Mouse (Mus musculus): Measurements from ENCODE around the gene Shisal2a. TPM values are rescaled to one million over a fixed set of nuclear protein-coding genes. Genes with fewer than 3 reads are reported as not detected.

Shisal2a gene
- polyA plus RNA-seq, 1 experiment from 2014 or later = 8.6 TPM

DNA sequence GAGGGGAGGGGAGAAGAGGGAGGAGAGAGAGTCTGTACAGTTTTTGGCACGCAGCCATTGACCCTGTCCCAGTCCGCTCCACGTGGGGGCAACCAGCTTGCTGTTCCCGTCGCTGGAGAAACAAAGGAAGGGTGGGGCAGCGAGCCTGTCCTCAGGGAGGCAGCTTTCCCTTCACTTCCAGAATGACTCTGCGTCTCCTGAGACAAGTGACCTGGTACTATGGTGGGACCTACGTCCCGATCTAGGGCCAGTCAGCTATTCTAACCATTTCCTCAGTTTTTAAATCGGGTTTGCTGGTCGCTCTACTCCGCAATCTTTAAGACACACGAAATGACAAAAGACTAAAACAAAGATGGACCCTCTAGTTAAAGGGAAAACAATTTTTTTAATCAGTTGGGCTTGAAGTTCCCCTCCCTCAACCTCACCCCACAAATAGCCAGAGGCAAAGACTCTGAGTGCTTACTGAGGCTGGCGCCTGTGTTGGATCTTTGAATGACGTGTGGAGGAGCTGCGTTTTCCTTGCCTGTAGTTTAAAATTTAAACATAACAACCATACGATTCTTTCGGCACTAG is 4.6 kb upstream of the Shisal2a start:
- H3K4me1 ChIP-seq (ENCODE audit: control insufficient read depth, insufficient read depth, low read length) = peaks cover 6% of the 10 kb centered on the region
- no peaks in the 10 kb centered on the region for H3K36me3 ChIP-seq (ENCODE audit: control insufficient read depth, insufficient read depth, low read length)
- no peaks in the 10 kb centered on the region for H3K27me3 ChIP-seq (ENCODE audit: control insufficient read depth, insufficient read depth, low read length)
- peak; percentile 61; the same call in 1 of the 2 replicates for ATAC-seq (ENCODE audit: insufficient number of reproducible peaks, low FRiP score, low TSS enrichment, low read depth)
- H3K9me3 ChIP-seq (ENCODE audit: control insufficient read depth, low read length) = no peaks in the 10 kb centered on the region
- DNase-seq (ENCODE audit: low spot score) = peak; percentile 83
- WGBS = 5% methylated on average over 18 of the region's 18 CpGs
- H3K9ac ChIP-seq (ENCODE audit: low read length) = peak overlapping the region; percentile 64
- 0 out of 2 replicates have a peak overlapping the region, but pooled peaks have one; percentile 16 for H3K4me3 ChIP-seq (ENCODE audit: low read depth, low read length)
- H3K4me2 ChIP-seq (ENCODE audit: low read depth, severe bottlenecking) = peak overlapping the region; percentile 43
- H3K27ac ChIP-seq (replicated peaks; ENCODE audit: low read depth, low read length) = peak overlapping the region; percentile 75

GRCm38 (mm10) chr4:108387106-108387505 is 4.0 kb upstream of the Shisal2a start:
- no peak for DNase-seq (ENCODE audit: low spot score)
- H3K4me1 ChIP-seq (ENCODE audit: control insufficient read depth, insufficient read depth, low read length) = peaks cover 6% of the 10 kb centered on the region
- H3K9me3 ChIP-seq (ENCODE audit: control insufficient read depth, low read length) = no peaks in the 10 kb centered on the region
- 41% methylated on average over 4 of the region's 4 CpGs for WGBS
- H3K27me3 ChIP-seq (ENCODE audit: control insufficient read depth, insufficient read depth, low read length) = no peaks in the 10 kb centered on the region
- peak overlapping the region; percentile 75 for H3K27ac ChIP-seq (replicated peaks; ENCODE audit: low read depth, low read length)
- H3K4me2 ChIP-seq (ENCODE audit: low read depth, severe bottlenecking) = no peak overlapping the region
- 0 out of 2 replicates have a peak, but pooled peaks have one; percentile 44 for ATAC-seq (ENCODE audit: insufficient number of reproducible peaks, low FRiP score, low TSS enrichment, low read depth)
- H3K9ac ChIP-seq (ENCODE audit: low read length) = no peak overlapping the region
- no peaks in the 10 kb centered on the region for H3K36me3 ChIP-seq (ENCODE audit: control insufficient read depth, insufficient read depth, low read length)
- no peak overlapping the region for H3K4me3 ChIP-seq (ENCODE audit: low read depth, low read length)

DNA sequence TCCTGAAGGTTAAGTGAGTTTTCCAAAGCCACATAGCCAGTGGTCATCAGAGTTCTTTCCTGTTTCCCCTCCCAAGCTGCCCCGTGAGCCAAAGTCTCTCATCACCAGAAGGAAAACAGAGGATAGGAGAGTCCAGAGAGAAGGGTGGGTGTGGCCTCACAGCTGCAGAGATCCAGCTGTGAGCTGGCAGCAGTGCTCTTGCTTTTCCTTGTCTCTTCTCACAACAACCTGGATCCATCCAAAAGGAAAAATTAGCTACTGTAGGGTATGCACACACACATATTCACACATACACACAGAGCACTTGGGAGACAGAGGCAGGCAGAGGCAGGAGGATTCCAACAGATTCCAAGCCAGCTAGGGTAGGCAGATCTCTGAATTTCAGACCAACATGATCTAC is 2.9 kb upstream of the Shisal2a start:
- no peaks in the 10 kb centered on the region for H3K9me3 ChIP-seq (ENCODE audit: control insufficient read depth, low read length)

DNA sequence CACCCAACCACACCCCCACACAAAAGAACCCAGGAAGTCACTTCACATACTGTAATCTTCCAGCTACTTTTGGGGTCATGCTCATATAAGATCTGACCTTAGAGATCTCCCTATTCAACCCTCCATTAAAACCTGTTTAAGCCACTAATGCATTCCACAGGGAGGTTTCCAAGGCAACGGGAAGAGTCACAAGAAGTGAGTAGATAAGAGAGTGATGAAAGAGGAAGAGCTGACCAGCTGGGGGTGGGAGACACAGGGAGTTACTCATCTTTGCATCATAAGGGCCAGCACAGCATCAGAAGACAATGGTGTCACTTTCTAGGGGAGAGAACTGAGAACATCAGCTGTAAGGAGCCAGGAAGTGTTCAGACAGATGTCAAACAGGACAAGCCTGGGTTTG is 3.0 kb downstream of the Shisal2a start:
- Histone ChIP-seq H3K9me3 (ENCODE audit: control insufficient read depth, low read length) (no peaks in the 10 kb centered on the region), H3K4me2 (ENCODE audit: low read depth, severe bottlenecking) (no peak overlapping the region), H3K9ac (ENCODE audit: low read length) (no peak overlapping the region), H3K4me3 (ENCODE audit: low read depth, low read length) (no peak overlapping the region), H3K27ac (replicated peaks; ENCODE audit: low read depth, low read length) (no peak overlapping the region), H3K27me3 (ENCODE audit: control insufficient read depth, insufficient read depth, low read length) (no peaks in the 10 kb centered on the region), H3K4me1 (ENCODE audit: control insufficient read depth, insufficient read depth, low read length) (peaks cover 3% of the 10 kb centered on the region), H3K36me3 (ENCODE audit: control insufficient read depth, insufficient read depth, low read length) (no peaks in the 10 kb centered on the region)
- DNase-seq (ENCODE audit: low spot score) (no peak), ATAC-seq (ENCODE audit: insufficient number of reproducible peaks, low FRiP score, low TSS enrichment, low read depth) (no peak)
- 44% methylated on average over 1 of the region's 1 CpGs for WGBS

More for the DNA sequence above, 2.9 kb upstream of the Shisal2a start:
- Histone ChIP-seq H3K36me3 (ENCODE audit: control insufficient read depth, insufficient read depth, low read length) (no peaks in the 10 kb centered on the region), H3K4me1 (ENCODE audit: control insufficient read depth, insufficient read depth, low read length) (peaks cover 5% of the 10 kb centered on the region), H3K9ac (ENCODE audit: low read length) (no peak overlapping the region), H3K4me3 (ENCODE audit: low read depth, low read length) (no peak overlapping the region), H3K4me2 (ENCODE audit: low read depth, severe bottlenecking) (no peak overlapping the region), H3K27me3 (ENCODE audit: control insufficient read depth, insufficient read depth, low read length) (no peaks in the 10 kb centered on the region), H3K27ac (replicated peaks; ENCODE audit: low read depth, low read length) (no peak overlapping the region)
- WGBS = 18% methylated on average over 1 of the region's 1 CpGs
- DNase-seq (ENCODE audit: low spot score) (no peak), ATAC-seq (ENCODE audit: insufficient number of reproducible peaks, low FRiP score, low TSS enrichment, low read depth) (no peak)

GRCm38 (mm10) chr4:108379476-108379875 is 3.7 kb downstream of the Shisal2a start:
- ATAC-seq (ENCODE audit: insufficient number of reproducible peaks, low FRiP score, low TSS enrichment, low read depth) = no peak
- H3K9ac ChIP-seq (ENCODE audit: low read length) = no peak overlapping the region
- no peak overlapping the region for H3K4me2 ChIP-seq (ENCODE audit: low read depth, severe bottlenecking)
- DNase-seq (ENCODE audit: low spot score) = no peak
- H3K4me3 ChIP-seq (ENCODE audit: low read depth, low read length) = no peak overlapping the region
- H3K27me3 ChIP-seq (ENCODE audit: control insufficient read depth, insufficient read depth, low read length) = no peaks in the 10 kb centered on the region
- no peaks in the 10 kb centered on the region for H3K9me3 ChIP-seq (ENCODE audit: control insufficient read depth, low read length)
- peaks cover 3% of the 10 kb centered on the region for H3K4me1 ChIP-seq (ENCODE audit: control insufficient read depth, insufficient read depth, low read length)
- H3K36me3 ChIP-seq (ENCODE audit: control insufficient read depth, insufficient read depth, low read length) = no peaks in the 10 kb centered on the region
- WGBS = 85% methylated on average over 3 of the region's 3 CpGs
- H3K27ac ChIP-seq (replicated peaks; ENCODE audit: low read depth, low read length) = no peak overlapping the region

- no peak overlapping the region for H3K27ac ChIP-seq (replicated peaks; ENCODE audit: low read depth, low read length)
- H3K27me3 ChIP-seq (ENCODE audit: control insufficient read depth, insufficient read depth, low read length) = no peaks in the 10 kb centered on the region
- H3K36me3 ChIP-seq (ENCODE audit: control insufficient read depth, insufficient read depth, low read length) = no peaks in the 10 kb centered on the region
- H3K4me1 ChIP-seq (ENCODE audit: control insufficient read depth, insufficient read depth, low read length) = peaks cover 3% of the 10 kb centered on the region; the same call in 1 of the 2 replicates
- DNase-seq (ENCODE audit: low spot score) (no peak), ATAC-seq (ENCODE audit: insufficient number of reproducible peaks, low FRiP score, low TSS enrichment, low read depth) (no peak)
- no peak overlapping the region for H3K4me3 ChIP-seq (ENCODE audit: low read depth, low read length)
- no peaks in the 10 kb centered on the region for H3K9me3 ChIP-seq (ENCODE audit: control insufficient read depth, low read length)
- H3K4me2 ChIP-seq (ENCODE audit: low read depth, severe bottlenecking) = no peak overlapping the region
- H3K9ac ChIP-seq (ENCODE audit: low read length) = no peak overlapping the region
- WGBS = 56% methylated on average over 3 of the region's 3 CpGs
Observed at GRCm38 (mm10) chr4:108372166-108372565, 11.0 kb downstream of the Shisal2a start.

DNA sequence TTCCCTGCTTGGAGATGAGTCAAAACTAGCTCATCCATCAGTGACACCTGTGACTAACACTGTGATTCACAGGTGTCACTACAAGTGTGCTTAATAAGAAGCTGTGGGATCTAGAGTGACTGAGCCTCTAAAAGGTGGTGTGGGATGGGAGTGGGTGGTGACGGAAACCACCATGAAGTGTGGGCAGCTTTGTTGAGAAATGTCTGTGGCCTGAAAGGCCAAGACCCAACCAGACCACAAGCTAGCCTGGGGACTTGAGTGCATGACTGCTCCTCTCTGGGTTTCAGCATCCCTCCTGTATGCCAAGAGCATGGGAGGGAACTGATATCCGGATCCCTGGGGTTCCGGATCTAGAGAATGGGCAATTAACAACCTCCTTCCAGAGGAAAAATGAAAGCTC is 11.7 kb downstream of the Shisal2a start:
- Histone ChIP-seq H3K4me1 (ENCODE audit: control insufficient read depth, insufficient read depth, low read length) (peaks cover 3% of the 10 kb centered on the region; the same call in 1 of the 2 replicates), H3K4me3 (ENCODE audit: low read depth, low read length) (no peak overlapping the region), H3K27me3 (ENCODE audit: control insufficient read depth, insufficient read depth, low read length) (no peaks in the 10 kb centered on the region), H3K36me3 (ENCODE audit: control insufficient read depth, insufficient read depth, low read length) (no peaks in the 10 kb centered on the region), H3K4me2 (ENCODE audit: low read depth, severe bottlenecking) (no peak overlapping the region), H3K9ac (ENCODE audit: low read length) (no peak overlapping the region), H3K9me3 (ENCODE audit: control insufficient read depth, low read length) (no peaks in the 10 kb centered on the region), H3K27ac (replicated peaks; ENCODE audit: low read depth, low read length) (no peak overlapping the region)
- 87% methylated on average over 3 of the region's 3 CpGs for WGBS
- ATAC-seq (ENCODE audit: insufficient number of reproducible peaks, low FRiP score, low TSS enrichment, low read depth) = no peak
- DNase-seq (ENCODE audit: low spot score) = no peak

DNA sequence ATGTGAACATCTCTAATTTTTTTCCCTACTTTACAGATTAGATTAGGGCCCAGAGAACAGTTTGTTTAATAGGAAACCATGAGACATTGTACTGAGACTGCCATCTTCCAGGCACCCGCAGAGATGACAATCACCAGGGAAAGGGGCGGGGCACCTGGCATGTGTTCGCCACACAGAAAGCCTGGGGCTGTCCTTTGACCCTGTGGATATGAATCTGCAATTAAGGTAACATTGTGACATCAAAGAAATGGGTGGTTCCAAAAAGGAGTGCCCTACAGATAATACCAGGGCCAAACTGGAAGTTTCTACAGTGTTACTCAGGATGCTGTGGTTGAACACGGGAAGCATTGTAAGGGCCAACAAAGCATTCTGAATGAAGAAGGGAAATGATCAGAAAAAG is 12.7 kb downstream of the Shisal2a start:
- no peak for ATAC-seq (ENCODE audit: insufficient number of reproducible peaks, low FRiP score, low TSS enrichment, low read depth)

DNA sequence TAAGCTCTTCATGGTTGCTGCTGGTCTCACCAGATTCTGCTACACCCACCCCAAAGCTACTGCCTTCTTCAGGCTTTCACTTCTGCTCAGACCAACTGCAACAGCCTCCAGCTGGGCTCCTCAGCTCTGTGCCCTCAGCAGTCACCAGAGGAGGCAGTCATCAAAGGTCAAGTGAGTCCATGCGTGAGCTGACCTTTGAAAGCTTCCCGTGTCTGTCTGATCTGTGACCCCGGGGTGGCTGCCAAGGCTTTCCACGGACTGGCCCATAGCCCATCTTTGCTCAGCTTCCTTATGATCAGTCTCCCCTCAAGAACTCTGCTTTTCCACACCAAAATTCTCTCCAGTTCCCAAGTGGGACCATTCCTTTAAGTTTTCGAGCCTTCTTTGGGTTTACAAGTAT is 13.9 kb downstream of the Shisal2a start:
- H3K27ac ChIP-seq (replicated peaks; ENCODE audit: low read depth, low read length) = no peak overlapping the region
- ATAC-seq (ENCODE audit: insufficient number of reproducible peaks, low FRiP score, low TSS enrichment, low read depth) = no peak
- DNase-seq (ENCODE audit: low spot score) = no peak
- no peak overlapping the region for H3K4me3 ChIP-seq (ENCODE audit: low read depth, low read length)
- no peaks in the 10 kb centered on the region for H3K27me3 ChIP-seq (ENCODE audit: control insufficient read depth, insufficient read depth, low read length)
- H3K4me1 ChIP-seq (ENCODE audit: control insufficient read depth, insufficient read depth, low read length) = peaks cover 3% of the 10 kb centered on the region
- H3K36me3 ChIP-seq (ENCODE audit: control insufficient read depth, insufficient read depth, low read length) = no peaks in the 10 kb centered on the region
- H3K9me3 ChIP-seq (ENCODE audit: control insufficient read depth, low read length) = no peaks in the 10 kb centered on the region
- H3K4me2 ChIP-seq (ENCODE audit: low read depth, severe bottlenecking) = no peak overlapping the region
- H3K9ac ChIP-seq (ENCODE audit: low read length) = no peak overlapping the region
- 28% methylated on average over 5 of the region's 5 CpGs for WGBS

More for the DNA sequence above, 12.7 kb downstream of the Shisal2a start:
- WGBS = 53% methylated on average over 4 of the region's 4 CpGs
- no peaks in the 10 kb centered on the region for H3K36me3 ChIP-seq (ENCODE audit: control insufficient read depth, insufficient read depth, low read length)
- no peaks in the 10 kb centered on the region for H3K9me3 ChIP-seq (ENCODE audit: control insufficient read depth, low read length)
- no peaks in the 10 kb centered on the region for H3K27me3 ChIP-seq (ENCODE audit: control insufficient read depth, insufficient read depth, low read length)
- no peak overlapping the region for H3K4me2 ChIP-seq (ENCODE audit: low read depth, severe bottlenecking)
- DNase-seq (ENCODE audit: low spot score) = no peak
- peaks cover 3% of the 10 kb centered on the region; the same call in 1 of the 2 replicates for H3K4me1 ChIP-seq (ENCODE audit: control insufficient read depth, insufficient read depth, low read length)
- H3K9ac ChIP-seq (ENCODE audit: low read length) = no peak overlapping the region
- no peak overlapping the region for H3K27ac ChIP-seq (replicated peaks; ENCODE audit: low read depth, low read length)
- H3K4me3 ChIP-seq (ENCODE audit: low read depth, low read length) = no peak overlapping the region
